Mouse (Mus musculus): Measurements from ENCODE around the gene Ccdc88a. TPM values are rescaled to one million over a fixed set of nuclear protein-coding genes. Genes with fewer than 3 reads are reported as not detected.

Ccdc88a gene
- 61.5 and 72.2 TPM in 2 replicates for polyA plus RNA-seq (2016; fragmentation: Nextera tagmentation; extraction: Ambion mirVana)

DNA sequence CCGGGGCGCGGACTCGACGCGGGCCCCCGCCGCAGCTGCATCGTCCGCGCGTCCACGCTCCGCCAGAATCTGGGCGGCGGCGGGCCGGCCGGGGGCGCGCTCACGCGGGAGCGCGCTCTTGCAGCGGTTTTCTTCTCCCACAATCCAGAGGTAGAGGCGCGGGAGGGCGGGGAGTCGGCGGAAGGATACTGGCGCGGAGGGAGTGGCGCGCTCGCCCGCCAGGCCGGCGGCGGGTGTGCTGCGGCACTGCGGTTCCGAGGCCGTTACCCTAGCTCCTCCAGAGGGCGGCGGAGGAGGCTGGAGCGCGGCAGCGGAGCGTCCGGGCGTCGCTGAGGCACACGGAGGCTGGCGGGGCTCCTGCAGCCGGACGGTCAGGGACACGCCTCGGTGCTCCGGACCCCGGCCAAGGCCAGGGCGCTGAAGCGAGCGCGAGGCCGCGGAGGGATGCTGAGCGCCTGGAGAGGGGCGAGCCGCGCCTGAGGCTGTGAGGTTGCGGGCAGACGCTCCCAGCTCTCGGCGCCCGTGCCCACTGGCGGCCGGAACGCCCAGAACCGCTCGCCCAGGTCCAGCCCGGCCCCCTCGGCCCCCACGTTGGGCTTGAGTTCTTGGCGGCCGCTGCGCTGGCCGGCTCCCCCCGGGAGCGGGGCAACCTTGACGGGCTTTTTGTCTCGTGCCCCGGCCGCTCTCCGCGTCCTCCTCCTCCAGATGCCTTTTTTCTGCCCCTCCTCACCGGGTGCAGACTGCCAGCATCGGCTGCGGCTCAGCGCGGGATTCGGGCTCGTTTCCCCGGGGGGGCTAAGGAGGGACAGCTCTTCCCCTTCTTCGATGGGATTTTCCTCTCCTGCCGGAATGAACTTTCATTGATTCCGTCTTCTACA is at the start of gene Ccdc88a:
Gene Ccdc88a, plus strand, starts transcription at position 263 of the 878 bp plus-strand sequence.
- H3K4me2 ChIP-seq: peak within 1 kb of the TSS; percentile 52
- peak within 1 kb of the TSS; percentile 86 for H3K4me3 ChIP-seq (replicated peaks)
- peak within 1 kb of the TSS; percentile 97 for H3K9ac ChIP-seq (replicated peaks)
- H3K27ac ChIP-seq: peak within 1 kb of the TSS; percentile 97
- under 1% methylated on average over 107 of the region's 107 CpGs for WGBS
- ATAC-seq (ENCODE audit: insufficient number of reproducible peaks, insufficient read depth, low FRiP score, low TSS enrichment, low read depth): peak; percentile 93
- H3K36me3 ChIP-seq: peaks cover 6% of the 10 kb centered on the region; the same call in 1 of the 2 replicates
- peaks cover 6% of the 10 kb centered on the region for H3K4me1 ChIP-seq (replicated peaks)
- H3K9me3 ChIP-seq: no peaks in the 10 kb centered on the region
- H3K27me3 ChIP-seq: no peaks in the 10 kb centered on the region

DNA sequence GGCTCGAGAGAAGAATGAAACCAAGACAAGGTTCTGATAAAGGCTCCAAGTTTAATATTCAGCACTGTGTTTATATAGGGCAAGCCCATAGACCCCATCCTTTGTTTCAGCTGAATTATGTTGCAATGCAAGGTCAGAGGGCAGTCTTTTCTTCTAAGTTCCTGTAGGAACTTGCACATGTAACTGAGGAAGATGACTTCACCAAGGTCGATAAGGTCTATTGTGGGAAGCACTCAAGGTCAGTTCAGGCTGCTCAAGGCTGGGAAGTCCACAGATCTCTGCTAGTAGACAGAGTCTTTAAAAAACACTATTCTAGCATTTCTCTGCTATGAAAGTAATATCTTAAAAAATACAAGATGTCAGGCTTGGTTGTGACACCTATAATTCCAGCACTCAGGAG is 38.0 kb upstream of the Ccdc88a start:
- Histone ChIP-seq H3K36me3 (no peaks in the 10 kb centered on the region), H3K27ac (no peak overlapping the region), H3K4me1 (replicated peaks) (no peaks in the 10 kb centered on the region), H3K9me3 (no peaks in the 10 kb centered on the region), H3K4me2 (no peak overlapping the region), H3K4me3 (replicated peaks) (no peak overlapping the region), H3K9ac (replicated peaks) (no peak overlapping the region), H3K27me3 (no peaks in the 10 kb centered on the region)
- ATAC-seq (ENCODE audit: insufficient number of reproducible peaks, insufficient read depth, low FRiP score, low TSS enrichment, low read depth): no peak
- 75% methylated on average over 2 of the region's 2 CpGs for WGBS

DNA sequence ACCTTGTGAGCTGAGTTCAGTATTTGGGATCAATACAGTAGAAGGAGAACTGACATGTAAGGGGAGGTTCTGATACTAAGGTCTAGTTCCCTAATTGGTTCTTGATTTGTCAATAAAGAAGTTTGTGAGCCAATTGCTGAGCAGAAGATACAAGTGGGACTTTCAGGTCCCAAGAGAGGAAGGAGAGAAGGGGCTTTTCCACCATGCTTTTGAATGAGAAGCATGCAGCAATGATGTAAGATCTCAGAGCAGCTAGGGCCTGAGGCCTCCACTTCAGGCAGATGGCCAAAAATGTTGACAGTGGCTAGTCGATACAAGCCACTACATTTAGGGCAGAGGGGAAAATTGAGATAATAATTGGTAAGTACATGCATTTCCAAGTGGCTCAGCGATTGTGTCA is 32.2 kb upstream of the Ccdc88a start:
- Histone ChIP-seq H3K9ac (replicated peaks) (no peak overlapping the region), H3K9me3 (no peaks in the 10 kb centered on the region), H3K27me3 (no peaks in the 10 kb centered on the region), H3K36me3 (no peaks in the 10 kb centered on the region), H3K4me1 (replicated peaks) (no peaks in the 10 kb centered on the region), H3K27ac (no peak overlapping the region), H3K4me3 (replicated peaks) (no peak overlapping the region), H3K4me2 (no peak overlapping the region)
- 79% methylated on average over 2 of the region's 2 CpGs for whole genome bisulfite sequencing
- ATAC-seq (ENCODE audit: insufficient number of reproducible peaks, insufficient read depth, low FRiP score, low TSS enrichment, low read depth): no peak

- Histone ChIP-seq H3K9ac (replicated peaks) (no peak overlapping the region), H3K4me1 (replicated peaks) (no peaks in the 10 kb centered on the region), H3K4me2 (no peak overlapping the region), H3K9me3 (no peaks in the 10 kb centered on the region), H3K36me3 (no peaks in the 10 kb centered on the region), H3K4me3 (replicated peaks) (no peak overlapping the region), H3K27ac (no peak overlapping the region), H3K27me3 (no peaks in the 10 kb centered on the region)
- 74% methylated on average over 4 of the region's 4 CpGs for WGBS
- no peak for ATAC-seq (ENCODE audit: insufficient number of reproducible peaks, insufficient read depth, low FRiP score, low TSS enrichment, low read depth)
Measured at GRCm38 (mm10) chr11:29344891-29345657, 28.4 kb upstream of the Ccdc88a start.

- Histone ChIP-seq H3K9me3 (no peaks in the 10 kb centered on the region), H3K27me3 (no peaks in the 10 kb centered on the region), H3K4me2 (no peak overlapping the region), H3K9ac (replicated peaks) (no peak overlapping the region), H3K36me3 (no peaks in the 10 kb centered on the region), H3K4me1 (replicated peaks) (no peaks in the 10 kb centered on the region), H3K4me3 (replicated peaks) (no peak overlapping the region), H3K27ac (no peak overlapping the region)
- 78% methylated on average over 4 of the region's 4 CpGs for WGBS
- ATAC-seq (ENCODE audit: insufficient number of reproducible peaks, insufficient read depth, low FRiP score, low TSS enrichment, low read depth): no peak
Measured at GRCm38 (mm10) chr11:29345673-29346286, 27.7 kb upstream of the Ccdc88a start.

DNA sequence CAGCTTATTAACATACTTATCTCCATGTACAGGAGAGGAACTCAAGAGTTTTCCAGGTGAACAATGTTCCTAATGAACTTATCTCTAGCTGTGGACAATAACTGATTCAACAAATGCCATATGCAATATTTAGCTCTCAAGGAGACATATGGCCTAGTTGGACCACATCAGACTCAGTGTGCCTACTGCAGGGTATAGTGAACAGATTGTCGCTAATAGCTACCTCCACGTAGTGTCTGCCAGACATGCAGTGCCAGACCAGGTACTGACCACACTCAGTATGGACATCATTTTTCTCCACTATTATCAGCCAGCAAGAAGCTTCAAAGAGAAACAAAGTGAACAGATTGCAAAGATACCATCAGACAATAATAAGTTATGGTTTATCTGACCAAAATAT is 22.6 kb upstream of the Ccdc88a start:
- Histone ChIP-seq H3K9me3 (no peaks in the 10 kb centered on the region), H3K4me2 (no peak overlapping the region), H3K4me3 (replicated peaks) (no peak overlapping the region), H3K9ac (replicated peaks) (no peak overlapping the region), H3K27ac (no peak overlapping the region), H3K36me3 (no peaks in the 10 kb centered on the region), H3K4me1 (replicated peaks) (no peaks in the 10 kb centered on the region), H3K27me3 (no peaks in the 10 kb centered on the region)
- 93% methylated on average over 2 of the region's 2 CpGs for WGBS
- ATAC-seq (ENCODE audit: insufficient number of reproducible peaks, insufficient read depth, low FRiP score, low TSS enrichment, low read depth): no peak

GRCm38 (mm10) chr11:29352214-29352613 is 21.2 kb upstream of the Ccdc88a start:
- Histone ChIP-seq H3K9me3 (no peaks in the 10 kb centered on the region), H3K4me3 (replicated peaks) (no peak overlapping the region), H3K9ac (replicated peaks) (no peak overlapping the region), H3K4me1 (replicated peaks) (no peaks in the 10 kb centered on the region), H3K4me2 (no peak overlapping the region), H3K27ac (no peak overlapping the region), H3K36me3 (no peaks in the 10 kb centered on the region), H3K27me3 (no peaks in the 10 kb centered on the region)
- ATAC-seq (ENCODE audit: insufficient number of reproducible peaks, insufficient read depth, low FRiP score, low TSS enrichment, low read depth): no peak
- 71% methylated on average over 1 of the region's 1 CpGs for WGBS

DNA sequence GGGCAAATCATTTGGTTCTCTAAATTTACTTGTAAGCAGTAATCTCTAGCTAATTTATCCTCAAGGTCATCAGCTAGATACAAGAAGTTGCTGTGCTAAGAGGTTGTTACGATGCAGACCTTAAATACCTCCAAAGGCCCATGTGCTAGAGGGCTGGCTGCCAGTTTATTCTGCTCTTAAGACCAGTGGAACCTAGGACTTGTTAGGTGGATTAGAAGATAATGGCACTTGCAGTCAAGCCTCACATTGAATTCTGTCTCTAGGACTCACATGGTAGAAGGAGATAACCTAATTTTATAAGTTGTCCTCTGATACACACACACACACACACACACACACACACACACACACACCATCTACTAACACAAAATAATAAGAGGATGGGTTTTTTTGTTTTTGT is 5.3 kb upstream of the Ccdc88a start:
- H3K27me3 ChIP-seq: no peaks in the 10 kb centered on the region
- no peak overlapping the region for H3K27ac ChIP-seq
- WGBS: 65% methylated on average over 1 of the region's 1 CpGs
- H3K36me3 ChIP-seq: no peaks in the 10 kb centered on the region
- H3K9ac ChIP-seq (replicated peaks): no peak overlapping the region
- no peak overlapping the region for H3K4me2 ChIP-seq
- no peak overlapping the region for H3K4me3 ChIP-seq (replicated peaks)
- ATAC-seq (ENCODE audit: insufficient number of reproducible peaks, insufficient read depth, low FRiP score, low TSS enrichment, low read depth): no peak
- H3K9me3 ChIP-seq: no peaks in the 10 kb centered on the region
- no peaks in the 10 kb centered on the region for H3K4me1 ChIP-seq (replicated peaks)

DNA sequence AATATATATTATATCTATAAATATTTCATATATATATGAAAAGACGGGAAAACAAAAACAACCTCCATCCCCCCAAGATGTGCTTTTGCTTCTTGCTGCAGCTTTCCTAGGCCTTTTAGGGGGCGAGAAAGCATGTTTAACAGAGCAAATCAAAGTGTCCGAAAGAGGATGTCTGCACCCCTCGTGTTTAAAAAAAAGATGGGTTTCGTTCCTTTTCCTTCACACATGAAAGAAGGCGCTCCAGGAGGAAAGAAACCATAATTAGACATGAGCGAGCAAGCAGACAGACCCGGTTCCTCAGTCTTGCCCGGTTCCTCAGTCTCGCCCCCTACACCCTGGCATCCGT is 435 bp upstream of the Ccdc88a start:
- H3K9me3 ChIP-seq: no peaks in the 10 kb centered on the region
- H3K27ac ChIP-seq: peak overlapping the region; percentile 97; the same call in 1 of the 2 replicates
- H3K9ac ChIP-seq (replicated peaks): peak overlapping the region; percentile 97
- no peak for ATAC-seq (ENCODE audit: insufficient number of reproducible peaks, insufficient read depth, low FRiP score, low TSS enrichment, low read depth)
- peak overlapping the region; percentile 52 for H3K4me2 ChIP-seq
- H3K4me1 ChIP-seq (replicated peaks): peaks cover 6% of the 10 kb centered on the region
- WGBS: 4% methylated on average over 11 of the region's 11 CpGs
- peaks cover 6% of the 10 kb centered on the region; the same call in 1 of the 2 replicates for H3K36me3 ChIP-seq
- H3K27me3 ChIP-seq: no peaks in the 10 kb centered on the region
- H3K4me3 ChIP-seq (replicated peaks): peak overlapping the region; percentile 86

GRCm38 (mm10) chr11:29374274-29374656 is 807 bp downstream of the Ccdc88a start:
- 0% methylated on average over 8 of the region's 8 CpGs for WGBS
- no peaks in the 10 kb centered on the region for H3K27me3 ChIP-seq
- H3K4me2 ChIP-seq: peak overlapping the region; percentile 52
- H3K36me3 ChIP-seq: peaks cover 6% of the 10 kb centered on the region; the same call in 1 of the 2 replicates
- no peak for ATAC-seq (ENCODE audit: insufficient number of reproducible peaks, insufficient read depth, low FRiP score, low TSS enrichment, low read depth)
- H3K4me1 ChIP-seq (replicated peaks): peaks cover 6% of the 10 kb centered on the region
- H3K9ac ChIP-seq (replicated peaks): peak overlapping the region; percentile 97
- no peaks in the 10 kb centered on the region for H3K9me3 ChIP-seq
- H3K27ac ChIP-seq: peak overlapping the region; percentile 97
- H3K4me3 ChIP-seq (replicated peaks): peak overlapping the region; percentile 86

DNA sequence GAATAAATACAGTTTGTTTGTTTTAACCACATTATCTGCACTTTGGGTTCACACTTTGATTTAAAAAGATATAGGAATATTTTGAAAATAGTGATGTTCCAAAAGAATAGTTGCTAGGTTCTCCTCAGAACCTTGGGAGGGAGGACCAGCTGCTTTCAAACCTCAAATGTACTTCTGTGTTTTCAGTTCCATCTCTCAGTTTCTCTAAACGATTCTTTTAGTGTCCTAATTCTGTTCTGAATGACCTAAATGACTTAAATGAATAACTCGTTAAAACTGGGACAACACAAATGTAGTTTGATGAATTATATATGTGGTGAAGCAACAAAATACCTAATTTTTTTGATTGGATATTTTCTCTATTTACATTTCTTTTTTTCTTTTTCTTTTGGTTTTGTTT is 3.2 kb downstream of the Ccdc88a start:
- peaks cover 6% of the 10 kb centered on the region for H3K4me1 ChIP-seq (replicated peaks)
- no peak overlapping the region for H3K4me3 ChIP-seq (replicated peaks)
- 79% methylated on average over 2 of the region's 2 CpGs for WGBS
- no peaks in the 10 kb centered on the region for H3K9me3 ChIP-seq
- ATAC-seq (ENCODE audit: insufficient number of reproducible peaks, insufficient read depth, low FRiP score, low TSS enrichment, low read depth): no peak
- no peak overlapping the region for H3K27ac ChIP-seq
- no peak overlapping the region for H3K4me2 ChIP-seq
- H3K27me3 ChIP-seq: no peaks in the 10 kb centered on the region
- H3K36me3 ChIP-seq: peaks cover 6% of the 10 kb centered on the region; the same call in 1 of the 2 replicates
- no peak overlapping the region for H3K9ac ChIP-seq (replicated peaks)

Data from limb, embryonic 12.5 days (tissue).